Comparison of ENCODE assay signal across 11 mouse cellular contexts in the genomic region with DNA sequence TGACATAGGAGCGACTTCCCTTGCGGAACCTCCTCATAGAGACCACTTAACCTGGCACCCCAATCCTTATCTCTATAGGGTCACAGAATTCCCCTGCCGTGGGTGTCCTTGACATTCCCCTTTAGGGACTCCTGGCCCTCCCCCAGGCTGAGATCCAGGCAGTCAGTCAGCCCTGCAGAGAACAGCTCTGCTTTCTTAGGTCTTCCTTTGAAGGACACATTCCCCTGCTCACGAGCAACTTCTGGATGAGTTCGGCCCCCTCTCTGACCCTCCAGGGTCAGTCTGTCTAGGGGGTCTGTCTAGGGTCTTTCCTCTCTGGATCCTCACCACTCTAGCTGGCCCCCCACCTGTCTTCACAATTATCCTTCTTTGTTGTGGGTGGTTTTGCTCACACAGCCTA. TPM values are rescaled to one million over a fixed set of nuclear protein-coding genes. Genes with fewer than 3 reads are reported as not detected.
DNase-seq lines count a peak whose midpoint lies in the region; ATAC-seq and TF ChIP-seq lines count a peak whose summit lies in the region.
"Had no signal": no experiment of that assay in that cellular context is flagged by ENCODE, and none has a peak within 500 bp of the region (broad histone marks: within the 10 kb centered on the region; RNA-seq: fewer than 3 reads in every experiment).

No protein-coding gene starts in this region.

- ATAC-seq in kidney, embryonic 16.5 days (ENCODE audit: low FRiP score, low TSS enrichment): no peak
- no peak for ATAC-seq in embryonic facial prominence, embryonic 11.5 days (replicated peaks; ENCODE audit: insufficient number of reproducible peaks, low FRiP score, low TSS enrichment, low read depth)
- ATAC-seq in heart, postnatal 0 days (ENCODE audit: insufficient read depth, low read depth): no peak
- ATAC-seq in liver, embryonic 15.5 days (ENCODE audit: insufficient read depth): no peak

- 24% methylated on average over 5 of the region's 5 CpGs for WGBS in kidney, embryonic 16.5 days
- WGBS in embryonic facial prominence, embryonic 11.5 days: 23% methylated on average over 5 of the region's 5 CpGs
- 16% methylated on average over 5 of the region's 5 CpGs for WGBS in heart, postnatal 0 days
- WGBS in liver, embryonic 15.5 days (ENCODE audit: insufficient replicate concordance): 22% methylated on average over 5 of the region's 5 CpGs

- no peak for DNase-seq in kidney, postnatal 10 days
- no peak for DNase-seq in embryonic facial prominence, embryonic 11.5 days (ENCODE audit: low spot score)
- DNase-seq in heart, postnatal 0 days (ENCODE audit: low spot score): no peak
- no peak for DNase-seq in urinary bladder, postnatal 4 days (ENCODE audit: low spot score in 2 of 2)
- no peak for DNase-seq in embryo, embryonic 11 days
- no peak for DNase-seq in adrenal gland, postnatal 36 days
- DNase-seq: right cerebral cortex, adult 18-20 months; thymus, postnatal 14 days had no signal

- no peak for TF ChIP-seq EP300 in heart, postnatal 0 days (IDR thresholded peaks at IDR 0.05; ENCODE audit: low read depth)

- H3K4me1 ChIP-seq in kidney, embryonic 16.5 days (ENCODE audit: insufficient read depth, low read length): peaks cover 58% of the 10 kb centered on the region
- H3K4me1 ChIP-seq in embryonic facial prominence, embryonic 11.5 days (ENCODE audit: control insufficient read depth, insufficient read depth, low read length): peaks cover 9% of the 10 kb centered on the region
- peaks cover 20% of the 10 kb centered on the region for H3K4me1 ChIP-seq in heart, postnatal 0 days (ENCODE audit: control insufficient read depth, insufficient read depth)
- H3K4me1 ChIP-seq in liver, embryonic 15.5 days (replicated peaks): no peaks in the 10 kb centered on the region

- peak overlapping the region; percentile 54 for H3K4me3 ChIP-seq in kidney, embryonic 16.5 days (ENCODE audit: low read length)
- no peak overlapping the region; the same call in 1 of the 2 replicates for H3K4me3 ChIP-seq in embryonic facial prominence, embryonic 11.5 days (ENCODE audit: low read depth, low read length)
- peak overlapping the region; percentile 65 for H3K4me3 ChIP-seq in heart, postnatal 0 days (ENCODE audit: low read depth, low read length)
- H3K4me3 ChIP-seq in liver, embryonic 15.5 days (replicated peaks): peak overlapping the region; percentile 29

- H3K36me3 ChIP-seq in kidney, embryonic 16.5 days (ENCODE audit: insufficient read depth, low read length): no peaks in the 10 kb centered on the region
- H3K36me3 ChIP-seq in embryonic facial prominence, embryonic 11.5 days (replicated peaks; ENCODE audit: control insufficient read depth, insufficient read depth, low read depth, low read length): no peaks in the 10 kb centered on the region
- no peaks in the 10 kb centered on the region for H3K36me3 ChIP-seq in heart, postnatal 0 days (replicated peaks; ENCODE audit: control insufficient read depth, insufficient read depth, low read length)
- no peaks in the 10 kb centered on the region for H3K36me3 ChIP-seq in liver, embryonic 15.5 days (replicated peaks)

- H3K9me3 ChIP-seq in kidney, embryonic 16.5 days (ENCODE audit: low read length): no peaks in the 10 kb centered on the region
- H3K9me3 ChIP-seq in embryonic facial prominence, embryonic 11.5 days (replicated peaks; ENCODE audit: control insufficient read depth, low read length): no peaks in the 10 kb centered on the region
- H3K9me3 ChIP-seq in heart, postnatal 0 days (replicated peaks; ENCODE audit: control insufficient read depth, low read length): no peaks in the 10 kb centered on the region
- no peaks in the 10 kb centered on the region for H3K9me3 ChIP-seq in liver, embryonic 15.5 days (replicated peaks)

- peak overlapping the region; percentile 73 for H3K9ac ChIP-seq in kidney, embryonic 16.5 days (replicated peaks; ENCODE audit: low read length)
- H3K9ac ChIP-seq in embryonic facial prominence, embryonic 11.5 days (replicated peaks; ENCODE audit: low read length): 0 out of 2 replicates have a peak overlapping the region, but pooled peaks have one; percentile 14
- peak overlapping the region; percentile 68 for H3K9ac ChIP-seq in heart, postnatal 0 days (replicated peaks; ENCODE audit: low read depth, low read length)
- no peak overlapping the region for H3K9ac ChIP-seq in liver, embryonic 15.5 days

- no peak for TF ChIP-seq CTCF in heart, postnatal 0 days (IDR thresholded peaks at IDR 0.05; ENCODE audit: low read depth)

- no peak overlapping the region for H3K27ac ChIP-seq in kidney, embryonic 16.5 days (ENCODE audit: low read length)
- no peak overlapping the region for H3K27ac ChIP-seq in embryonic facial prominence, embryonic 11.5 days (replicated peaks; ENCODE audit: low read depth, low read length)
- H3K27ac ChIP-seq in heart, postnatal 0 days (ENCODE audit: low read depth): no peak overlapping the region
- H3K27ac ChIP-seq in liver, embryonic 15.5 days (replicated peaks): no peak overlapping the region

- H3K4me2 ChIP-seq in kidney, embryonic 16.5 days (replicated peaks; ENCODE audit: low read depth, low read length): peak overlapping the region; percentile 62
- no peak overlapping the region for H3K4me2 ChIP-seq in embryonic facial prominence, embryonic 11.5 days (ENCODE audit: low read depth, low read length)
- peak overlapping the region; percentile 77 for H3K4me2 ChIP-seq in heart, postnatal 0 days (ENCODE audit: low read depth, low read length)
- peak overlapping the region; percentile 51; the same call in 1 of the 2 replicates for H3K4me2 ChIP-seq in liver, embryonic 15.5 days

- H3K27me3 ChIP-seq in kidney, embryonic 16.5 days (ENCODE audit: insufficient read depth, low read length): peaks cover 11% of the 10 kb centered on the region
- H3K27me3 ChIP-seq in embryonic facial prominence, embryonic 11.5 days (ENCODE audit: control insufficient read depth, insufficient read depth, low read length): peaks cover 12% of the 10 kb centered on the region; the same call in 1 of the 2 replicates
- H3K27me3 ChIP-seq in heart, postnatal 0 days (ENCODE audit: control insufficient read depth, insufficient read depth, low read length): peaks cover 35% of the 10 kb centered on the region
- peaks cover 82% of the 10 kb centered on the region for H3K27me3 ChIP-seq in liver, embryonic 15.5 days

RNA-seq across cellular contexts. Expression of gene Acvrl1, which starts 1.1 kb away (rescaled TPM):
- polyA plus RNA-seq in kidney, embryonic 16.5 days (2015; fragmentation: Nextera tagmentation; extraction: Ambion mirVana): 20.6 and 24.4 TPM in 2 replicates
- 3.8 and 4.6 TPM in 2 replicates for polyA plus RNA-seq in embryonic facial prominence, embryonic 11.5 days (2014; fragmentation: Nextera tagmentation; extraction: Ambion mirVana)
- total RNA-seq in heart, postnatal 0 days (2014; rRNA removed; ENCODE audit: low replicate concordance): 18.6 and 36.0 TPM in 2 replicates
- polyA plus RNA-seq in heart, postnatal 0 days (2015; fragmentation: Nextera tagmentation; extraction: Ambion mirVana): 9.3 and 10.4 TPM in 2 replicates
- 1.4 and 2.6 TPM in 2 replicates for polyA plus RNA-seq in liver, embryonic 15.5 days (2015; fragmentation: Nextera tagmentation; extraction: Ambion mirVana)
- 10 to 100 TPM; 13.4 to 17.5 TPM for total RNA-seq in adrenal gland, postnatal 36 days (2021)

RNA-seq across cellular contexts. Expression of gene Ankrd33, which starts 13.9 kb away (rescaled TPM):
- not detected in 2 replicates for polyA plus RNA-seq in kidney, embryonic 16.5 days (2015; fragmentation: Nextera tagmentation; extraction: Ambion mirVana)
- polyA plus RNA-seq in embryonic facial prominence, embryonic 11.5 days (2014; fragmentation: Nextera tagmentation; extraction: Ambion mirVana): not detected in 2 replicates
- total RNA-seq in heart, postnatal 0 days (2014; rRNA removed; ENCODE audit: low replicate concordance): not detected in 2 replicates
- polyA plus RNA-seq in heart, postnatal 0 days (2015; fragmentation: Nextera tagmentation; extraction: Ambion mirVana): not detected in 2 replicates
- polyA plus RNA-seq in liver, embryonic 15.5 days (2015; fragmentation: Nextera tagmentation; extraction: Ambion mirVana): not detected in 2 replicates
- total RNA-seq in adrenal gland, postnatal 36 days (2021): under 1 TPM; 0.56 to 0.99 TPM
- polyA plus RNA-seq: brain, embryonic 14.5 days had no signal

RNA-seq across cellular contexts. Expression of gene Acvr1b, which starts 44.5 kb away (rescaled TPM):
- 7.4 and 8.8 TPM in 2 replicates for polyA plus RNA-seq in kidney, embryonic 16.5 days (2015; fragmentation: Nextera tagmentation; extraction: Ambion mirVana)
- polyA plus RNA-seq in embryonic facial prominence, embryonic 11.5 days (2014; fragmentation: Nextera tagmentation; extraction: Ambion mirVana): 10.5 and 11.4 TPM in 2 replicates
- total RNA-seq in heart, postnatal 0 days (2014; rRNA removed; ENCODE audit: low replicate concordance): 22.3 and 25.9 TPM in 2 replicates
- 5.2 and 5.8 TPM in 2 replicates for polyA plus RNA-seq in heart, postnatal 0 days (2015; fragmentation: Nextera tagmentation; extraction: Ambion mirVana)
- 1.6 and 2.0 TPM in 2 replicates for polyA plus RNA-seq in liver, embryonic 15.5 days (2015; fragmentation: Nextera tagmentation; extraction: Ambion mirVana)
- total RNA-seq in adrenal gland, postnatal 36 days (2021): 1 to 10 TPM; 8.5 to 9.3 TPM

RNA-seq across cellular contexts. Expression of gene Fignl2, which starts 51.0 kb away (rescaled TPM):
- 0.26 and 0.35 TPM in 2 replicates for polyA plus RNA-seq in kidney, embryonic 16.5 days (2015; fragmentation: Nextera tagmentation; extraction: Ambion mirVana)
- polyA plus RNA-seq in embryonic facial prominence, embryonic 11.5 days (2014; fragmentation: Nextera tagmentation; extraction: Ambion mirVana): 0.72 and 0.81 TPM in 2 replicates
- 3.9 and 4.1 TPM in 2 replicates for total RNA-seq in heart, postnatal 0 days (2014; rRNA removed; ENCODE audit: low replicate concordance)
- polyA plus RNA-seq in heart, postnatal 0 days (2015; fragmentation: Nextera tagmentation; extraction: Ambion mirVana): 0.05 and 0.12 TPM in 2 replicates
- 0.07 and 0.08 TPM in 2 replicates for polyA plus RNA-seq in liver, embryonic 15.5 days (2015; fragmentation: Nextera tagmentation; extraction: Ambion mirVana)
- 1 to 10 TPM; 9.4 to 9.9 TPM for total RNA-seq in adrenal gland, postnatal 36 days (2021)
